Mouse (Mus musculus) small intestine, adult 2 months (tissue): ENCODE results near the gene Gm20388.

Experiments used
- CTCF ChIP-seq: fragments of 200-500 bp; IDR thresholded peaks from 2 replicates; pipeline ENCODE4 v1.5.1; 2012; ENCODE audit warnings: low read depth, mild to moderate bottlenecking, control low read depth, inconsistent platforms, low read length, moderate library complexity, mixed read lengths; ENCODE audit not compliant: insufficient replicate concordance, insufficient read length; ENCODE audit errors: extremely low read depth
- POLR2A ChIP-seq: fragments of 200-500 bp; IDR thresholded peaks from 2 replicates; pipeline ENCODE4 v1.6.1; 2012; ENCODE audit warnings: low read depth, mild to moderate bottlenecking, control low read depth, inconsistent platforms, low read length, moderate library complexity

DNA sequence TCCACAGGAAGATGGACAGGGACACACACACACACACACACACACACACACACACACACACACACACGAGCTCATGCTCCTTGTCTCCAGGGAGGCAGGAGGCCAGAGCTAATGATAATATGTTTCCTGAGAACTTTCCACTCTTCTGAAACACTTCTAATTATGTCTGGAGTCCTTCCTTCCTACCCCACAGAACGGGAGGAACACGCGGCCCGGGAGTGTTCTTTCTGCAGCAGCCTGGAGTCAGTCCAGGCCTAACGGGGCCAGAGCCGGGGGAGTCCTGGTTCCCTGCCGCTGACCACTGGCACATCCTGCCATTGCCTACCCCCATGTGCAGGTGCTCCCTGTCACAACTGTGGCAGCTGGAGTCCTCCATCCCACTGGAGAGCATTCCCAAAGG is 1421.8 kb downstream of the Gm20388 start:
- TF ChIP-seq CTCF = no peak
- TF ChIP-seq POLR2A = no peak
